Comparison of ENCODE assay signal across 38 mouse cellular contexts in genomic region chr11:98526824-98527461, GRCm38 (mm10). TPM values are rescaled to one million over a fixed set of nuclear protein-coding genes. Genes with fewer than 3 reads are reported as not detected.
A peak's percentile ranks its signal among the peaks of the same experiment; 100 is the strongest.
DNase-seq lines count a peak whose midpoint lies in the region; ATAC-seq lines count a peak whose summit lies in the region.
"Had no signal": no experiment of that assay in that cellular context is flagged by ENCODE, and none has a peak within 500 bp of the region (broad histone marks: within the 10 kb centered on the region; RNA-seq: fewer than 3 reads in every experiment).

No protein-coding gene starts in this region.

- intact Hi-C loops in heart, postnatal 14 days (cut with DNase I), result no loop called here

- no peaks in the 10 kb centered on the region for H3K9me3 ChIP-seq in hindbrain, embryonic 16.5 days (ENCODE audit: control insufficient read depth, low read length)
- no peaks in the 10 kb centered on the region for H3K9me3 ChIP-seq in heart, embryonic 12.5 days (replicated peaks)
- H3K9me3 ChIP-seq: embryonic facial prominence, embryonic 13.5 days; forebrain, embryonic 10.5 days; forebrain, embryonic 15.5 days; G1E; heart, embryonic 13.5 days; hindbrain, embryonic 13.5 days; intestine, embryonic 15.5 days; liver, embryonic 12.5 days; megakaryocyte, embryonic 14.5 days; midbrain, embryonic 12.5 days had no signal

- no peaks in the 10 kb centered on the region for H3K27me3 ChIP-seq in hindbrain, embryonic 16.5 days (replicated peaks; ENCODE audit: control insufficient read depth, insufficient read depth, low read length)
- peaks cover 8% of the 10 kb centered on the region for H3K27me3 ChIP-seq in heart, embryonic 12.5 days (replicated peaks)
- H3K27me3 ChIP-seq: embryonic facial prominence, embryonic 13.5 days; forebrain, embryonic 15.5 days; intestine, embryonic 15.5 days; midbrain, embryonic 12.5 days had no signal

- no peak overlapping the region for H3K27ac ChIP-seq in hindbrain, embryonic 16.5 days (ENCODE audit: low read depth, low read length)
- no peak overlapping the region for H3K27ac ChIP-seq in heart, embryonic 12.5 days (ENCODE audit: poor library complexity, severe bottlenecking)
- H3K27ac ChIP-seq: embryonic facial prominence, embryonic 13.5 days; forebrain, embryonic 10.5 days; forebrain, embryonic 15.5 days; heart, adult 2 months; heart, embryonic 13.5 days; hindbrain, embryonic 13.5 days; intestine, embryonic 15.5 days; liver, embryonic 12.5 days; midbrain, embryonic 12.5 days had no signal

- WGBS in hindbrain, embryonic 16.5 days, result 74% methylated on average over 10 of the region's 10 CpGs
- 68% methylated on average over 10 of the region's 10 CpGs for WGBS in heart, embryonic 12.5 days

- peak; percentile 19 for ATAC-seq in activated CD4-positive, CD25-positive, alpha-beta regulatory T cell, adult 4 months
- ATAC-seq in hindbrain, embryonic 16.5 days, result no peak
- ATAC-seq in heart, embryonic 12.5 days (ENCODE audit: insufficient number of reproducible peaks, low FRiP score), result no peak
- ATAC-seq: forebrain, embryonic 15.5 days; intestine, embryonic 15.5 days; liver, embryonic 12.5 days; liver, postnatal 0 days had no signal

- H3K36me3 ChIP-seq in hindbrain, embryonic 16.5 days (ENCODE audit: control insufficient read depth, insufficient read depth, low read length), result no peaks in the 10 kb centered on the region
- H3K36me3 ChIP-seq in heart, embryonic 12.5 days, result no peaks in the 10 kb centered on the region
- H3K36me3 ChIP-seq: embryonic facial prominence, embryonic 13.5 days; forebrain, embryonic 10.5 days; forebrain, embryonic 15.5 days; G1E; heart, embryonic 13.5 days; hindbrain, embryonic 13.5 days; intestine, embryonic 15.5 days; liver, embryonic 12.5 days; midbrain, embryonic 12.5 days had no signal

- H3K9ac ChIP-seq in hindbrain, embryonic 16.5 days (ENCODE audit: low read depth, low read length), result no peak overlapping the region
- H3K9ac ChIP-seq in heart, embryonic 12.5 days, result no peak overlapping the region
- H3K9ac ChIP-seq: embryonic facial prominence, embryonic 13.5 days; forebrain, embryonic 15.5 days; heart, embryonic 13.5 days; hindbrain, embryonic 13.5 days; intestine, embryonic 15.5 days; liver, embryonic 12.5 days; liver, postnatal 0 days; midbrain, embryonic 12.5 days had no signal

- H3K4me2 ChIP-seq in hindbrain, embryonic 16.5 days (ENCODE audit: low read length), result no peak overlapping the region
- no peak overlapping the region for H3K4me2 ChIP-seq in heart, embryonic 12.5 days
- H3K4me2 ChIP-seq: embryonic facial prominence, embryonic 13.5 days; forebrain, embryonic 15.5 days; heart, embryonic 13.5 days; hindbrain, embryonic 13.5 days; intestine, embryonic 15.5 days; liver, embryonic 12.5 days; midbrain, embryonic 12.5 days had no signal

- no peaks in the 10 kb centered on the region for H3K4me1 ChIP-seq in hindbrain, embryonic 16.5 days (ENCODE audit: control insufficient read depth, insufficient read depth, low read depth, low read length)
- no peaks in the 10 kb centered on the region for H3K4me1 ChIP-seq in heart, embryonic 12.5 days (replicated peaks)
- H3K4me1 ChIP-seq: embryonic facial prominence, embryonic 13.5 days; forebrain, embryonic 10.5 days; forebrain, embryonic 15.5 days; heart, embryonic 13.5 days; hindbrain, embryonic 13.5 days; intestine, embryonic 15.5 days; liver, embryonic 12.5 days; megakaryocyte, embryonic 14.5 days; midbrain, embryonic 12.5 days had no signal

- H3K4me3 ChIP-seq in hindbrain, embryonic 16.5 days (ENCODE audit: low read length), result no peak overlapping the region
- H3K4me3 ChIP-seq in heart, embryonic 12.5 days, result no peak overlapping the region
- H3K4me3 ChIP-seq: embryonic facial prominence, embryonic 13.5 days; forebrain, embryonic 10.5 days; forebrain, embryonic 15.5 days; heart, adult 2 months; heart, embryonic 13.5 days; hindbrain, embryonic 13.5 days; intestine, embryonic 15.5 days; liver, embryonic 12.5 days; megakaryocyte, embryonic 14.5 days; midbrain, embryonic 12.5 days had no signal

- peak; percentile 44 for DNase-seq in CD4-positive, CD25-positive, alpha-beta regulatory T cell, adult 2 months (ENCODE audit: low read depth, low spot score)
- DNase-seq in thymus, postnatal 0 days (ENCODE audit: low spot score), result peak; percentile 80
- DNase-seq in thymus, postnatal 4 days, result peak; percentile 59
- DNase-seq in heart, postnatal 14 days, result no peak
- DNase-seq: adrenal gland, postnatal 14 days; cerebellum, adult 18-20 months; cerebellum, postnatal 10 days; heart, adult 2 months; kidney, adult 2 months; kidney, postnatal 4 days; liver, postnatal 0 days; lung, postnatal 4 days; retina, postnatal 1 day; right cerebral cortex, postnatal 14 days had no signal

RNA-seq across cellular contexts. Expression of gene Ikzf3, which starts 18.9 kb away (rescaled TPM):
- polyA plus RNA-seq in activated CD4-positive, CD25-positive, alpha-beta regulatory T cell, adult 4 months (2017; shearing (Covaris generic)), result 100 to 1,000 TPM in 1 of 2 experiments, 10 to 100 TPM in 1; 95.8 to 124 TPM
- polyA plus RNA-seq in thymus, postnatal 0 days (2015; fragmentation: Nextera tagmentation; extraction: Ambion mirVana), result 42.6 and 59.5 TPM in 2 replicates
- total RNA-seq in heart, postnatal 14 days (2021), result 1 to 10 TPM in 1 of 2 experiments, under 1 TPM in 1; 0.81 to 5.4 TPM
- 0.35 and 0.45 TPM in 2 replicates for polyA plus RNA-seq in hindbrain, embryonic 16.5 days (2015; fragmentation: Nextera tagmentation; extraction: Ambion mirVana)
- polyA plus RNA-seq in heart, embryonic 12.5 days (2016; fragmentation: Nextera tagmentation; extraction: Ambion mirVana), result 0.06 and 0.26 TPM in 2 replicates
- total RNA-seq: common myeloid progenitor, adult 5-6 weeks; gastrocnemius, adult 8-10 months; layer of hippocampus, adult 8-10 months; left cerebral cortex, postnatal 36 days had no signal

RNA-seq across cellular contexts. Expression of gene Zpbp2, which starts 24.0 kb away (rescaled TPM):
- 1 to 10 TPM; 4.2 to 7.1 TPM for polyA plus RNA-seq in activated CD4-positive, CD25-positive, alpha-beta regulatory T cell, adult 4 months (2017; shearing (Covaris generic))
- polyA plus RNA-seq in thymus, postnatal 0 days (2015; fragmentation: Nextera tagmentation; extraction: Ambion mirVana), result 2.3 and 2.4 TPM in 2 replicates
- total RNA-seq in heart, postnatal 14 days (2021), result not detected
- polyA plus RNA-seq in hindbrain, embryonic 16.5 days (2015; fragmentation: Nextera tagmentation; extraction: Ambion mirVana), result 0.11 and 0.15 TPM in 2 replicates
- 0.28 and 0.52 TPM in 2 replicates for polyA plus RNA-seq in heart, embryonic 12.5 days (2016; fragmentation: Nextera tagmentation; extraction: Ambion mirVana)
- total RNA-seq: adrenal gland, postnatal 14 days; gastrocnemius, adult 8-10 months; gastrocnemius, postnatal 4 days; heart, adult 2 months; heart, postnatal 25 days; layer of hippocampus, postnatal 25 days; left cerebral cortex, adult 8-10 months had no signal
- polyA plus RNA-seq: embryonic facial prominence, embryonic 13.5 days; heart, adult 2 months; hindbrain, embryonic 13.5 days; lung, embryonic 16.5 days; neural tube, embryonic 14.5 days; small intestine, adult 2 months had no signal

Comparison
In these comparisons a context has a peak if more than half of its experiments do, and no peak if none do; other contexts are left out.
1. DNase-seq: peak in CD4-positive, CD25-positive, alpha-beta regulatory T cell, adult 2 months (single experiment), thymus, postnatal 0 days (single experiment) and thymus, postnatal 4 days (single experiment); none in heart, postnatal 14 days (0 of 2).
2. RNA of gene Ikzf3, which starts 18.9 kb away (polyA plus RNA-seq): 95.8 to 124 TPM in activated CD4-positive, CD25-positive, alpha-beta regulatory T cell, adult 4 months and 42.6 to 59.5 TPM in thymus, postnatal 0 days; 0.35 to 0.45 TPM in hindbrain, embryonic 16.5 days and 0.06 to 0.26 TPM in heart, embryonic 12.5 days; every median in the first group is over 10 times any median in the second.